Mouse (Mus musculus) intestine, embryonic 15.5 days (tissue): ENCODE measurements around the gene Acin1. TPM values are rescaled to one million over a fixed set of nuclear protein-coding genes. Genes with fewer than 3 reads are reported as not detected.

Experiments used
- ATAC-seq: fragments of 200-750 bp; cut with Nextera tagmentation; 2 replicates; pipeline ENCODE4 v1.8.0; 2017; ENCODE audit warnings: moderate TSS enrichment, moderate library complexity
- H3K27ac ChIP-seq: fragments of 300-500 bp; sonication (generic); 2 replicates; pipeline ENCODE4 v1.5.1; 2015; ENCODE audit warnings: mild to moderate bottlenecking, inconsistent platforms
- H3K27me3 ChIP-seq: fragments of 300-500 bp; sonication (generic); replicated peaks from 2 replicates; pipeline ENCODE4 v1.6.1; 2015; ENCODE audit warnings: inconsistent platforms
- H3K36me3 ChIP-seq: fragments of 300-500 bp; sonication (generic); 2 replicates; pipeline ENCODE4 v1.6.1; 2015; ENCODE audit warnings: inconsistent platforms
- H3K4me1 ChIP-seq: fragments of 300-500 bp; sonication (generic); replicated peaks from 2 replicates; pipeline ENCODE4 v1.6.1; 2015; ENCODE audit warnings: inconsistent platforms
- H3K4me2 ChIP-seq: fragments of 300-500 bp; sonication (generic); replicated peaks from 2 replicates; pipeline ENCODE4 v1.6.1; 2015; ENCODE audit warnings: mild to moderate bottlenecking, inconsistent platforms
- H3K4me3 ChIP-seq: fragments of 300-500 bp; sonication (generic); replicated peaks from 2 replicates; pipeline ENCODE4 v1.5.1; 2015; ENCODE audit warnings: inconsistent platforms
- H3K9ac ChIP-seq: fragments of 300-500 bp; sonication (generic); 2 replicates; pipeline ENCODE4 v1.6.1; 2015; ENCODE audit warnings: inconsistent platforms
- H3K9me3 ChIP-seq: fragments of 300-500 bp; sonication (generic); 2 replicates; pipeline ENCODE4 v1.6.1; 2016; ENCODE audit warnings: inconsistent platforms
- WGBS: fragments of 180-500 bp; shearing (Covaris S2); methylation state at CpG from one replicate; pipeline ENCODE4 v1.1.7; 2015; 5-methylcytosine and 5-hydroxymethylcytosine counted together
- polyA plus RNA-seq: library from polyadenylated mRNA; unstranded; fragments of >200 nt; fragmentation: Nextera tagmentation; extraction: Ambion mirVana; gene quantifications from 2 replicates; pipeline ENCODE4 v1.2.1, GENCODE M21; 2015

Gene Acin1
- polyA plus RNA-seq, 1 experiment from 2014 or later = 107 TPM

GRCm38 (mm10) chr14:54640121-54640520 is 46.6 kb downstream of the Acin1 start:
- peak overlapping the region; percentile 74 for H3K4me3 ChIP-seq
- peak overlapping the region; percentile 89 for H3K4me2 ChIP-seq
- peaks cover 34% of the 10 kb centered on the region for H3K36me3 ChIP-seq
- 20% methylated on average over 4 of the region's 4 CpGs for WGBS
- H3K27me3 ChIP-seq = no peaks in the 10 kb centered on the region
- H3K9ac ChIP-seq = 0 out of 2 replicates have a peak overlapping the region, but pooled peaks have one; percentile 28
- no peak overlapping the region; the same call in 1 of the 2 replicates for H3K27ac ChIP-seq
- ATAC-seq = no peak
- H3K4me1 ChIP-seq = peaks cover 16% of the 10 kb centered on the region
- no peaks in the 10 kb centered on the region for H3K9me3 ChIP-seq

DNA sequence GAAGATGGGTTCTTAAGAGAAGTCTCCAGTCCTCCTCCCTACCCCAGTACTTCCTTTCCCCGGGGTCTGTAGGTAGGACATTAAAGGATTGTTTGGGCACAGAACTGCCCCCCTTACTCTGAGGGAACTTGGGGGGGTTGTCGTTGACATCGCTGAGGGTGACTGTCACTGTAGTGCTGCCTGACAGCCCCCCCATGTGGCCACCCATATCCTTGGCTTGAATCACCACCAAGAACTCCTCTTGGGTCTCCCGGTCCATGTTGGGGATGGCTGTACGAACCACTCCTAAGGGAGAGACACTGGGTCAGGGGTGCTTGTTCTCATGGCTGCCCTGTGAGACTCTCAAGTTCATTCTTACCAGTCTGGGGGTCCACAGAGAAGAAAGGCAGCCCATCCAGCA is 48.5 kb downstream of the Acin1 start:
- Histone ChIP-seq H3K27ac (no peak overlapping the region), H3K9ac (no peak overlapping the region), H3K36me3 (peaks cover 18% of the 10 kb centered on the region), H3K27me3 (no peaks in the 10 kb centered on the region), H3K4me3 (no peak overlapping the region), H3K4me1 (peaks cover 16% of the 10 kb centered on the region), H3K9me3 (no peaks in the 10 kb centered on the region), H3K4me2 (no peak overlapping the region)
- ATAC-seq = no peak
- 67% methylated on average over 5 of the region's 5 CpGs for WGBS

- peaks cover 16% of the 10 kb centered on the region for H3K4me1 ChIP-seq
- H3K27ac ChIP-seq = no peak overlapping the region
- H3K9ac ChIP-seq = no peak overlapping the region
- H3K36me3 ChIP-seq = peaks cover 10% of the 10 kb centered on the region
- WGBS = 56% methylated on average over 8 of the region's 8 CpGs
- no peak for ATAC-seq
- H3K9me3 ChIP-seq = no peaks in the 10 kb centered on the region
- no peak overlapping the region for H3K4me3 ChIP-seq
- no peaks in the 10 kb centered on the region for H3K27me3 ChIP-seq
- H3K4me2 ChIP-seq = no peak overlapping the region
These were observed 49.8 kb downstream of the Acin1 start for GRCm38 (mm10) chr14:54636954-54637353.

DNA sequence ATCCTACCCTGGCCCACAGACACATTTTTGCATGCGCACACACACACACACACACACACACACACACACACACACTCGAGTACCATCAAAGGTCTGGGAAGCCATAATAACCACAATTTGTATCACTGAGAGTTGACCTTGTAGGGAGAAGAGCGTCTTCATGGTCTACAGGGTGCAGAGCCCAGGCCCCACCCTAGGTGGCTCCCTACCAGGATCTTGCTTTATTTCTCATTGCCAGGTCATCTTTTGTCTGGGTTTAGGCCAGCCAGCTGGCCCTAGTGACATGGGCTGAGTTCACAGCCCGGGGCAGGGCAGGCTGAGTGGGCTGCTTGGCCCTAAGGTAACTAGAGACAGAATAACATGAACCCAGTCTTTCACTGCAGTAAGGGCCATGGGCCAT is 52.5 kb downstream of the Acin1 start:
- Histone ChIP-seq H3K27ac (no peak overlapping the region), H3K4me3 (no peak overlapping the region), H3K27me3 (no peaks in the 10 kb centered on the region), H3K4me2 (no peak overlapping the region), H3K4me1 (0 out of 2 replicates have a peak, but pooled peaks cover 3% of the 10 kb centered on the region), H3K9me3 (no peaks in the 10 kb centered on the region), H3K36me3 (peaks cover 10% of the 10 kb centered on the region), H3K9ac (no peak overlapping the region)
- ATAC-seq = no peak
- WGBS = 80% methylated on average over 4 of the region's 4 CpGs

- no peak for ATAC-seq
- H3K4me2 ChIP-seq = no peak overlapping the region
- no peaks in the 10 kb centered on the region for H3K27me3 ChIP-seq
- H3K9me3 ChIP-seq = no peaks in the 10 kb centered on the region
- H3K4me1 ChIP-seq = no peaks in the 10 kb centered on the region
- no peak overlapping the region for H3K4me3 ChIP-seq
- WGBS = 93% methylated on average over 36 of the region's 37 CpGs
- no peak overlapping the region for H3K9ac ChIP-seq
- no peak overlapping the region for H3K27ac ChIP-seq
- peaks cover 10% of the 10 kb centered on the region for H3K36me3 ChIP-seq
These were observed 54.5 kb downstream of the Acin1 start for GRCm38 (mm10) chr14:54632252-54632651.

DNA sequence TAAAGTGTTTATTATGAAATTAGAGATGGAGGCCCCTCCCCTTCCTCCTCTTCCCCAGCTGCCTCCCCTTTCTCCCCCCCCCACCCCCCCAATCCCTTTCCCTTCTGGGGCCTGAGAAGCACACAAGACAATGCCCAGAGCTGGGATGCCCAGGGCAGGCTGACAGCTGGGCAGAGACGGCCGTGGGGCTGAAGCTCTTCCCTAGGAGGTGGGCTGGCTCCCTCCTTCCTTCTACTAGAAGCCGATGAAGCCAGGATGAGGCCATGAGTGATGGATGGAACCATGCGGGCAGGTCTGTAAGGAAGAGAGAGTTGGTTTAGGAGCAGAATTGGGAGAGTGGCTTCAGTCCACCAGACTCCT is 55.5 kb downstream of the Acin1 start:
- Histone ChIP-seq H3K27ac (no peak overlapping the region), H3K9ac (no peak overlapping the region), H3K4me1 (no peaks in the 10 kb centered on the region), H3K36me3 (peaks cover 10% of the 10 kb centered on the region), H3K4me3 (no peak overlapping the region), H3K4me2 (no peak overlapping the region), H3K27me3 (no peaks in the 10 kb centered on the region), H3K9me3 (no peaks in the 10 kb centered on the region)
- ATAC-seq = no peak
- WGBS = 57% methylated on average over 4 of the region's 4 CpGs

GRCm38 (mm10) chr14:54630583-54631239 is 56.0 kb downstream of the Acin1 start:
- H3K4me1 ChIP-seq = no peaks in the 10 kb centered on the region
- no peaks in the 10 kb centered on the region for H3K9me3 ChIP-seq
- 81% methylated on average over 11 of the region's 11 CpGs for WGBS
- no peaks in the 10 kb centered on the region for H3K27me3 ChIP-seq
- H3K9ac ChIP-seq = no peak overlapping the region
- no peak overlapping the region for H3K4me3 ChIP-seq
- ATAC-seq = no peak
- H3K36me3 ChIP-seq = peaks cover 6% of the 10 kb centered on the region
- H3K27ac ChIP-seq = no peak overlapping the region
- no peak overlapping the region for H3K4me2 ChIP-seq

- Histone ChIP-seq H3K4me3 (no peak overlapping the region), H3K27me3 (no peaks in the 10 kb centered on the region), H3K4me2 (no peak overlapping the region), H3K9ac (no peak overlapping the region), H3K27ac (no peak overlapping the region), H3K36me3 (peaks cover 5% of the 10 kb centered on the region), H3K9me3 (no peaks in the 10 kb centered on the region), H3K4me1 (no peaks in the 10 kb centered on the region)
- no peak for ATAC-seq
- 86% methylated on average over 2 of the region's 2 CpGs for WGBS
These were observed 56.9 kb downstream of the Acin1 start for GRCm38 (mm10) chr14:54629797-54630196.

DNA sequence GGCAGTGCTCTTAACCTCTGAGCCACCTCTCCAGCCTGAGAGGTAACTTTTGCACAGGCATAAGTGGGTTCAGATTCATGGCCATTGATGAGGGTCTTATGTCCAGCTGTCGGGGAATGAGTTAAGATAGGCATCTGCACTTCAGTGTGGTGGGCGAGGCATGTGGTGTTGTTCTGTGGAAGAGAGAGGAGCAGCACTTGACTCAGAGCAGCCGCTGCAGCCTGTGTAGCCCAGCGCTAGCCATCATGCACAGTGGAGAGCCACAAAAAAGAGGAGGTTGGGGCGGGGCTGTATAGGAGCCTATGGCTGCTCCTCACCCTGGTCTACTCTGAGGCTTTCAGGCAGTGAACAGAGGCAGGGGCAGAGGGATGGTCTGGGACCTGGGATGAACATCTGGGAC is 58.6 kb downstream of the Acin1 start:
- no peak overlapping the region for H3K27ac ChIP-seq
- no peaks in the 10 kb centered on the region for H3K27me3 ChIP-seq
- H3K9me3 ChIP-seq = no peaks in the 10 kb centered on the region
- WGBS = 76% methylated on average over 5 of the region's 5 CpGs
- no peaks in the 10 kb centered on the region for H3K4me1 ChIP-seq
- H3K4me3 ChIP-seq = no peak overlapping the region
- ATAC-seq = no peak
- H3K4me2 ChIP-seq = no peak overlapping the region
- no peak overlapping the region for H3K9ac ChIP-seq
- H3K36me3 ChIP-seq = peaks cover 2% of the 10 kb centered on the region

DNA sequence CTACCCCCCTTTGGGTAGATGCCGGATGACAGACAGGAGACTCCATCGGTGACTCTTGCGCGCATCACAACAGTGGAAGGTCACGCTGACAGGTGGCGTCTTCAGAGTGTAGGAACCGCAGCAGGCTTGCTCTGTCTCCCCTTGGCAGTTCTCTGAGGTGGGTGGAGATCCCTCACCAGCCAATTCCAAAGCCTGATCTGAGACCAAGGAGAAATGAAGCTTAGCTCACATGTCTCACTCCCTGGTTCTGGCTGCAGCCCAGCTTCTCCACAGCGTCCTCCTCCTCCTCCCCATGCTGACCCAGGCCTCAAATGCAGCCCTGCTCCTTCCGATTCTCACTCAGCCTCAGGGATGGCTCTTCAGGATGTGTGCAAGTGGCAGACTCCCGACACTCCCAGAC is 61.8 kb downstream of the Acin1 start:
- H3K27ac ChIP-seq = no peak overlapping the region
- no peak overlapping the region for H3K4me3 ChIP-seq
- H3K4me1 ChIP-seq = no peaks in the 10 kb centered on the region
- WGBS = 71% methylated on average over 10 of the region's 10 CpGs
- no peak overlapping the region for H3K4me2 ChIP-seq
- H3K9ac ChIP-seq = no peak overlapping the region
- no peaks in the 10 kb centered on the region for H3K27me3 ChIP-seq
- no peaks in the 10 kb centered on the region for H3K9me3 ChIP-seq
- H3K36me3 ChIP-seq = no peaks in the 10 kb centered on the region
- ATAC-seq = no peak

- WGBS = 81% methylated on average over 6 of the region's 6 CpGs
These were observed 63.4 kb downstream of the Acin1 start for GRCm38 (mm10) chr14:54623334-54623733.

DNA sequence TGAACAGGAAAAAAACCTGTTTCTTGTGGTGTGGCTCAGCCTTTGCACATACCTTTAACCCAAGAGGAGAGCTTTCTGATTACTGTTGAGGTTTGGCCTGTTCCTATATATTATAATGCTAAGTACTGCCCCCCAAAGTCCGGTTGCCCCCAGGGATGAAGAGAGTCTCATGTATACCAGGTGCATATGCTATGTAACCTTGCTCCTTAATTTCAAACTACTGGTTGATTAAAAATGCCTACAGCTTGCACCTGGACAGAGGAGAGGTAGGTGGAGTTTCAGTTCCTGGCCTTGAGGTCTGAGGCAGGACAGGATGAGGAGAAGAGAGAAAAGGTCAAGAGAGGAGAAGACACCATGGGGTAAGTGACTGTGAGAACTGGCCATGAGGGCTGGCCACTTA is 65.6 kb downstream of the Acin1 start, which contains the start of gene Psmb11:
Gene Psmb11, plus strand, starts transcription at position 301 of the 400 bp plus-strand sequence.
- H3K27me3 ChIP-seq = no peaks in the 10 kb centered on the region
- peaks cover 6% of the 10 kb centered on the region; the same call in 1 of the 2 replicates for H3K4me1 ChIP-seq
- H3K4me3 ChIP-seq = no peak within 1 kb of the TSS
- no peak for ATAC-seq
- H3K27ac ChIP-seq = no peak within 1 kb of the TSS
- H3K4me2 ChIP-seq = no peak within 1 kb of the TSS
- WGBS = 85% methylated on average over 1 of the region's 1 CpGs
- no peak within 1 kb of the TSS for H3K9ac ChIP-seq
- no peaks in the 10 kb centered on the region for H3K9me3 ChIP-seq
- H3K36me3 ChIP-seq = 0 out of 2 replicates have a peak, but pooled peaks cover 4% of the 10 kb centered on the region

More at GRCm38 (mm10) chr14:54623334-54623733, 63.4 kb downstream of the Acin1 start:
- Histone ChIP-seq H3K27me3 (no peaks in the 10 kb centered on the region), H3K4me2 (no peak overlapping the region), H3K9ac (no peak overlapping the region), H3K9me3 (no peaks in the 10 kb centered on the region), H3K36me3 (no peaks in the 10 kb centered on the region), H3K4me1 (no peaks in the 10 kb centered on the region), H3K27ac (no peak overlapping the region), H3K4me3 (no peak overlapping the region)
- no peak for ATAC-seq

GRCm38 (mm10) chr14:54617897-54618365 is 68.8 kb downstream of the Acin1 start, which contains the start of gene Psmb5:
Gene Psmb5 (minus strand): TSS chr14:54618022.
- under 1% methylated on average over 25 of the region's 25 CpGs for WGBS
- peak; percentile 94 for ATAC-seq
- peak within 1 kb of the TSS; percentile 70 for H3K27ac ChIP-seq

More at GRCm38 (mm10) chr14:54617897-54618365, 68.8 kb downstream of the Acin1 start, which contains the start of gene Psmb5:
- Histone ChIP-seq H3K4me3 (peak within 1 kb of the TSS; percentile 71), H3K27me3 (no peaks in the 10 kb centered on the region), H3K9me3 (no peaks in the 10 kb centered on the region), H3K36me3 (peaks cover 19% of the 10 kb centered on the region), H3K9ac (peak within 1 kb of the TSS; percentile 87), H3K4me2 (peak within 1 kb of the TSS; percentile 65), H3K4me1 (peaks cover 8% of the 10 kb centered on the region; the same call in 1 of the 2 replicates)
